Comparison of ENCODE assay signal across 24 mouse cellular contexts in genomic region chr7:27311651-27312284, GRCm38 (mm10). TPM values are rescaled to one million over a fixed set of nuclear protein-coding genes. Genes with fewer than 3 reads are reported as not detected.
"Had no signal": no experiment of that assay in that cellular context is flagged by ENCODE, and none has a peak within 500 bp of the region (broad histone marks: within the 10 kb centered on the region; RNA-seq: fewer than 3 reads in every experiment).

No protein-coding gene starts in this region.

- H3K4me3 ChIP-seq: lung, embryonic 15.5 days; megakaryocyte, embryonic 14.5 days; midbrain, embryonic 12.5 days; neural tube, embryonic 12.5 days had no signal

- H3K36me3 ChIP-seq: neural tube, embryonic 12.5 days had no signal

- H3K9ac ChIP-seq: liver, postnatal 0 days; lung, embryonic 15.5 days; midbrain, embryonic 12.5 days; neural tube, embryonic 12.5 days had no signal

- ATAC-seq: liver, postnatal 0 days; lung, postnatal 0 days had no signal

- H3K27ac ChIP-seq: macrophage; midbrain, embryonic 12.5 days; neural tube, embryonic 12.5 days had no signal

- H3K4me2 ChIP-seq: midbrain, embryonic 12.5 days; neural tube, embryonic 12.5 days had no signal

- H3K27me3 ChIP-seq: lung, embryonic 15.5 days had no signal

- DNase-seq: liver, postnatal 0 days; lung, adult 2 months; lung, postnatal 14 days; lung, postnatal 36 days; midbrain, embryonic 14.5 days; right cerebral cortex, postnatal 25 days; right cerebral cortex, postnatal 4 days; spleen, adult 18-20 months; thymus, adult 18-20 months; thymus, postnatal 14 days; thymus, postnatal 36 days had no signal

RNA-seq across cellular contexts. Expression of gene Ltbp4, which starts 25.7 kb away (rescaled TPM):
- total RNA-seq: monocyte, adult 5-6 weeks; neutrophil, adult 5-6 weeks had no signal
- polyA plus RNA-seq: macrophage had no signal

RNA-seq across cellular contexts. Expression of gene Gm20479, which starts 45.5 kb away (rescaled TPM):
- total RNA-seq: megakaryocyte progenitor cell, adult 5-6 weeks; midbrain, postnatal 0 days; monocyte, adult 5-6 weeks; neutrophil, adult 5-6 weeks had no signal
- polyA plus RNA-seq: liver, postnatal 0 days; lung, adult 2 months; lung, postnatal 0 days; macrophage; midbrain, embryonic 14.5 days; midbrain, postnatal 0 days; neural tube, embryonic 12.5 days; neural tube, embryonic 14.5 days; small intestine, adult 2 months; thymus, postnatal 0 days had no signal
